Mouse (Mus musculus): ENCODE measurements around the gene Malsu1.

- TF ChIP-seq CTCF (IDR thresholded peaks at IDR 0.05; ENCODE audit: low read depth) (no peak), EP300 (IDR thresholded peaks at IDR 0.05; ENCODE audit: low read depth) (no peak)
These were observed 45.6 kb upstream of the Malsu1 start for GRCm38 (mm10) chr6:49028019-49028418.
